Mouse (Mus musculus) bone marrow macrophage, adult 2 months (primary cell): ENCODE measurements around the gene Cavin1.

ENCODE experiments used
- CTCF ChIP-seq: IDR thresholded peaks from 2 replicates; pipeline ENCODE4 v1.5.1; 2012; ENCODE audit warnings: low read depth, mild to moderate bottlenecking, low read length, moderate library complexity
- POLR2A ChIP-seq: IDR thresholded peaks from 2 replicates; pipeline ENCODE4 v1.6.1; 2012; ENCODE audit warnings: mild to moderate bottlenecking, low read depth, low read length, borderline replicate concordance

GRCm38 (mm10) chr11:100981236-100981635, 10.5 kb upstream of the Cavin1 start:
- TF ChIP-seq CTCF: no peak
- TF ChIP-seq POLR2A: no peak
